Mouse (Mus musculus) kidney, adult 9 months (tissue): ENCODE measurements around the gene Scarb1.

ENCODE experiments used
- DNase-seq: peaks from one replicate; pipeline ENCODE4 v3.0.0; 2022

Gene Scarb1

DNA sequence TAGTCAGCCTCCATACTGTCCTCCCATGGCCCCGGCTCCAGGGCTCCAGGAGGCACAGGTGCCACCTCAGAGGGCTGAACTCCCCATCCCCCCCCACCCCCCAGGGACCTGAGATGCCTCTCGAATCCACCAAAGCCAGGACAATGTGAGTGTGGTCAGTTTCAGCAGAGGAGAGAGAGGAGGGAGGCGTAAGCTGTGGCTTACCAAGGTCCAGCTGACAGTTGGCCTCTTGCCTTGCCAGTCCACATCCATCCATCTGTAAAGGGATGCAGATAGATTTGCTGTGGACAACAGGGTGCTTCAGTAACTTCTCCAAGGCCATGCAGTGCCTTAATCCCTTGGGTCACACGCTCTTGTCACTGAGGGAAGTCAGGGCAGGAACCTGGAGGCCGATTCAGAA lies 110.4 kb downstream of the Scarb1 start:
- DNase-seq: no peak

DNA sequence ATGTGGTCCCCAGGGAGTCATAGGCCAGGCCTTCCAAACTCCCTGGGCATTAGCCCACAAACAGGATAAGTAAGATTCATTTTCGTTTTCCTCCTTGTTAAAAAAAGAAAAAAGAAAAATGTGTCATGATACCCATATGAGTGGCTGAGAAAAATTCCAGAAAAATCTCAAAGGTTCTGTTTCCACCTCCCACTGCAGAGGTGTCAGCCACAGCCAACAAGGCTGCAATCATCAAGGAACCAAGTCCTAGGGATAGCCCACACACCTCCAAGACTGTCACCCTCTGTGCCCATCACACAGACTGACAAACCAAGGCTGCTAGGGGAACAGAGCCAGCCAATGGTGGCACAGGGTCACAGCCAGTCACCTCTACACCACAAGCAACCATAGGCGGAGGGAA lies 111.8 kb downstream of the Scarb1 start:
- DNase-seq: no peak

DNA sequence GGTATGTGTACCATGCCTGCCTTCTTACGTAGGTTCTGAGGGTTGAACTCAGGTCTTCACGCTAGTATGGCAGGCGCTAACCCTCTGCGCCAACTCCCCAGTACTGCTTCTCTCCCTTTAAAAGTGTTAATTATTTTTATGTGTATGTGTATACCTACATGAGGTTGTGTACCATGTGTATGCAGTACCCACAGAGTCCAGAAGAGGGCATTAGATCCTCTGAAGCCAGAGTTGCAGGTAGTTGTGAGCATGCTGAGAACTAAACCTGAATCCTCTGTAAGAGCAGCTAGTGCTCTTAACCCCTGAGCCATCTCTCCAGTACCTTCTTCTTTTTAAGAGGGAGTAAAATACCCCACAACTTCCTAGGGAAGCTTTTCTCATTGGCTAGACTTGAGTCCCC lies 113.2 kb downstream of the Scarb1 start:
- no peak for DNase-seq
